Mouse (Mus musculus) thymus, adult 2 months (tissue): ENCODE data around the gene Actr5.

ENCODE experiments used
- CTCF ChIP-seq: fragments of 200-500 bp; IDR thresholded peaks from 2 replicates; pipeline ENCODE4 v1.5.1; 2012; ENCODE audit warnings: mild to moderate bottlenecking, control low read depth, low read length, moderate library complexity, borderline replicate concordance; ENCODE audit not compliant: control insufficient read depth, poor library complexity, insufficient read depth; ENCODE audit errors: extremely low read depth
- POLR2A ChIP-seq: fragments of 200-500 bp; IDR thresholded peaks from 2 replicates; pipeline ENCODE4 v1.6.1; 2012; ENCODE audit warnings: mild to moderate bottlenecking, low read length, control low read depth, moderate library complexity; ENCODE audit not compliant: control insufficient read depth, poor library complexity, insufficient read depth; ENCODE audit errors: extremely low read depth

DNA sequence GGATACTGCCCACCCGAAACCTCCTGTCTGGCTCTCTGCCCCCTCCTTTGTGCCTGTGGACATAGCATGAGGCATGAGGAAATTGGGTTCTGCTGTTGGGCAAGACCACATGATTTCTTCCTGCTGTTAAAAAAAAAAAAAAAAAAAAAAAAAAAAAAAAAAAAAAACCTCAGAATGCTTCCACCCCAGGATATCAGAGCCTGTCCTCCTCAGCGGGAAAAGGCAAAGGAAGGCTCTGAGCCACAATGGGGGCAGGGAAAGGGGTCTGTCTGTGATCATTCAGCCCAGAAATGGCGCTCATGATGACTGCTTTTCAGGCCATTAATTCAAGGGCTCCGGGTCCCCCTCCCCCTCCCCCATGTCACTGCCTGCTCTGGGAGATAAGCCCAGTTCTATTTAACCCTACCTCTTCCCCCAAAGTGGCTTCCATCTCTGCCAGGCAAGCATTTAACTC is 18.1 kb upstream of the Actr5 start:
- TF ChIP-seq CTCF (no peak), POLR2A (no peak)
